Mouse (Mus musculus) hindbrain, postnatal 0 days (tissue): ENCODE measurements around the gene Caml. TPM values are rescaled to one million over a fixed set of nuclear protein-coding genes. Genes with fewer than 3 reads are reported as not detected.

ENCODE experiments used
- ATAC-seq: fragments of 200-750 bp; cut with Nextera tagmentation; 2 replicates; pipeline ENCODE4 v1.8.0; 2017; ENCODE audit warnings: mild to moderate bottlenecking, moderate TSS enrichment, moderate library complexity
- DNase-seq: peaks from one replicate; pipeline ENCODE4 v3.0.0-alpha.2; 2015; ENCODE audit warnings: low spot score
- H3K27ac ChIP-seq: fragments of 300-500 bp; sonication (generic); 2 replicates; pipeline ENCODE4 v1.5.1; 2014; ENCODE audit warnings: mild to moderate bottlenecking
- H3K27me3 ChIP-seq: fragments of 300-500 bp; sonication (generic); 2 replicates; pipeline ENCODE4 v1.6.1; 2014; ENCODE audit warnings: low read length, mixed read lengths; ENCODE audit not compliant: insufficient read depth
- H3K36me3 ChIP-seq: fragments of 300-500 bp; sonication (generic); 2 replicates; pipeline ENCODE4 v1.6.1; 2014; ENCODE audit warnings: low read length, mixed read lengths; ENCODE audit not compliant: insufficient read depth
- H3K4me1 ChIP-seq: fragments of 300-500 bp; sonication (generic); 2 replicates; pipeline ENCODE4 v1.6.1; 2014; ENCODE audit warnings: antibody characterized with exemption, low read length, mixed read lengths; ENCODE audit not compliant: insufficient read depth
- H3K4me2 ChIP-seq: fragments of 300-500 bp; sonication (generic); 2 replicates; pipeline ENCODE4 v1.6.1; 2014; ENCODE audit warnings: low read depth, mild to moderate bottlenecking, low read length, moderate library complexity, mixed read lengths
- H3K4me3 ChIP-seq: fragments of 300-500 bp; sonication (generic); 2 replicates; pipeline ENCODE4 v1.5.1; 2014; ENCODE audit warnings: low read length
- H3K9ac ChIP-seq: fragments of 300-500 bp; sonication (generic); replicated peaks from 2 replicates; pipeline ENCODE4 v1.6.1; 2014; ENCODE audit warnings: mild to moderate bottlenecking, low read length, moderate library complexity, mixed read lengths
- H3K9me3 ChIP-seq: fragments of 300-500 bp; sonication (generic); 2 replicates; pipeline ENCODE4 v1.6.1; 2016; ENCODE audit warnings: low read length, mixed read lengths
- CTCF ChIP-seq: IDR thresholded peaks from 2 replicates; pipeline ENCODE4 v1.5.1; 2016; ENCODE audit warnings: antibody characterized with exemption, control low read depth, low read depth
- WGBS: fragments of 180-500 bp; shearing (Covaris S2); extraction: QIAGEN DNeasy Blood & Tissue Kit; methylation state at CpG from one replicate; pipeline ENCODE4 v1.1.7; 2014; 5-methylcytosine and 5-hydroxymethylcytosine counted together
- polyA plus RNA-seq: library from polyadenylated mRNA; unstranded; fragments of >200 nt; fragmentation: Nextera tagmentation; extraction: Ambion mirVana; gene quantifications from 2 replicates; pipeline ENCODE4 v1.2.1, GENCODE M21; 2015
- total RNA-seq: library from RNA; depleted of rRNA; stranded (reverse); fragments of >200 nt; gene quantifications from 2 replicates; pipeline ENCODE4 v1.2.3, GENCODE M21; 2014

Caml gene
- total and polyA plus RNA-seq, 2 experiments from 2014 or later = 70.3 to 105 TPM

- Histone ChIP-seq H3K27ac (peak overlapping the region; percentile 84), H3K9ac (peak overlapping the region; percentile 89), H3K36me3 (peaks cover 19% of the 10 kb centered on the region), H3K27me3 (no peaks in the 10 kb centered on the region), H3K4me3 (peak overlapping the region; percentile 94), H3K4me1 (peaks cover 12% of the 10 kb centered on the region; the same call in 1 of the 2 replicates), H3K9me3 (no peaks in the 10 kb centered on the region), H3K4me2 (peak overlapping the region; percentile 77)
- ATAC-seq = peak; percentile 39; the same call in 1 of the 2 replicates
- TF ChIP-seq CTCF = no peak
- 16% methylated on average over 9 of the region's 9 CpGs for WGBS
- DNase-seq = peak; percentile 27
These were observed 22.1 kb upstream of the Caml start for GRCm38 (mm10) chr13:55600657-55601056.

- no peak overlapping the region for H3K9ac ChIP-seq
- H3K4me1 ChIP-seq = peaks cover 12% of the 10 kb centered on the region; the same call in 1 of the 2 replicates
- no peak overlapping the region for H3K4me3 ChIP-seq
- ATAC-seq (no peak), DNase-seq (peak; percentile 84)
- TF ChIP-seq CTCF = peak; percentile 96
- H3K36me3 ChIP-seq = peaks cover 14% of the 10 kb centered on the region
- H3K4me2 ChIP-seq = 0 out of 2 replicates have a peak overlapping the region, but pooled peaks have one; percentile 77
- no peak overlapping the region for H3K27ac ChIP-seq
- no peaks in the 10 kb centered on the region for H3K9me3 ChIP-seq
- no peaks in the 10 kb centered on the region for H3K27me3 ChIP-seq
- 1% methylated on average over 3 of the region's 3 CpGs for WGBS
These were observed 21.2 kb upstream of the Caml start for GRCm38 (mm10) chr13:55601611-55602010.

- H3K4me2 ChIP-seq = no peak overlapping the region
- H3K4me1 ChIP-seq = 0 out of 2 replicates have a peak, but pooled peaks cover 7% of the 10 kb centered on the region
- TF ChIP-seq CTCF = no peak
- 91% methylated on average over 3 of the region's 3 CpGs for WGBS
- no peaks in the 10 kb centered on the region for H3K9me3 ChIP-seq
- peaks cover 13% of the 10 kb centered on the region; the same call in 1 of the 2 replicates for H3K36me3 ChIP-seq
- no peak for DNase-seq
- H3K27me3 ChIP-seq = no peaks in the 10 kb centered on the region
- H3K27ac ChIP-seq = no peak overlapping the region
- H3K4me3 ChIP-seq = no peak overlapping the region
- no peak overlapping the region for H3K9ac ChIP-seq
- ATAC-seq = no peak
These were observed 18.2 kb upstream of the Caml start for GRCm38 (mm10) chr13:55604606-55605005.

- H3K27me3 ChIP-seq = no peaks in the 10 kb centered on the region
- H3K4me1 ChIP-seq = no peaks in the 10 kb centered on the region
- ATAC-seq = no peak
- WGBS = 82% methylated on average over 10 of the region's 10 CpGs
- no peak for DNase-seq
- H3K9me3 ChIP-seq = no peaks in the 10 kb centered on the region
- no peak overlapping the region for H3K4me2 ChIP-seq
- no peak for TF ChIP-seq CTCF
- no peak overlapping the region for H3K9ac ChIP-seq
- no peak overlapping the region for H3K4me3 ChIP-seq
- peaks cover 20% of the 10 kb centered on the region; the same call in 1 of the 2 replicates for H3K36me3 ChIP-seq
- no peak overlapping the region for H3K27ac ChIP-seq
These were observed 15.7 kb upstream of the Caml start for GRCm38 (mm10) chr13:55606899-55607623.

- Histone ChIP-seq H3K27me3 (no peaks in the 10 kb centered on the region), H3K36me3 (peaks cover 20% of the 10 kb centered on the region; the same call in 1 of the 2 replicates), H3K9me3 (no peaks in the 10 kb centered on the region), H3K4me3 (no peak overlapping the region), H3K9ac (no peak overlapping the region), H3K27ac (no peak overlapping the region), H3K4me2 (no peak overlapping the region), H3K4me1 (no peaks in the 10 kb centered on the region)
- ATAC-seq (no peak), DNase-seq (no peak)
- 95% methylated on average over 2 of the region's 2 CpGs for WGBS
- no peak for TF ChIP-seq CTCF
These were observed 15.2 kb upstream of the Caml start for GRCm38 (mm10) chr13:55607624-55608006.

- 86% methylated on average over 7 of the region's 7 CpGs for whole genome bisulfite sequencing
- no peak overlapping the region for H3K4me2 ChIP-seq
These were observed 10.8 kb upstream of the Caml start for GRCm38 (mm10) chr13:55611996-55612395.

GRCm38 (mm10) chr13:55613471-55613870 is 9.3 kb upstream of the Caml start:
- Histone ChIP-seq H3K4me3 (no peak overlapping the region), H3K9ac (no peak overlapping the region), H3K4me2 (no peak overlapping the region), H3K36me3 (peaks cover 14% of the 10 kb centered on the region; the same call in 1 of the 2 replicates), H3K27ac (no peak overlapping the region), H3K4me1 (no peaks in the 10 kb centered on the region), H3K9me3 (no peaks in the 10 kb centered on the region), H3K27me3 (no peaks in the 10 kb centered on the region)
- no peak for TF ChIP-seq CTCF
- no peak for DNase-seq
- no peak for ATAC-seq
- 47% methylated on average over 5 of the region's 5 CpGs for WGBS

More at GRCm38 (mm10) chr13:55611996-55612395, 10.8 kb upstream of the Caml start:
- no peak for DNase-seq
- no peaks in the 10 kb centered on the region for H3K27me3 ChIP-seq
- no peak overlapping the region for H3K4me3 ChIP-seq
- no peak for ATAC-seq
- no peaks in the 10 kb centered on the region for H3K9me3 ChIP-seq
- H3K4me1 ChIP-seq = no peaks in the 10 kb centered on the region
- no peak overlapping the region for H3K27ac ChIP-seq
- TF ChIP-seq CTCF = no peak
- peaks cover 14% of the 10 kb centered on the region; the same call in 1 of the 2 replicates for H3K36me3 ChIP-seq
- no peak overlapping the region for H3K9ac ChIP-seq
